Mouse (Mus musculus): Measurements from ENCODE around the gene Hspb1. TPM values are rescaled to one million over a fixed set of nuclear protein-coding genes. Genes with fewer than 3 reads are reported as not detected.

Gene Hspb1
- polyA plus RNA-seq (2012; ENCODE audit: insufficient read depth, low replicate concordance), result 0.79 TPM in 1 of 2 replicates, not detected in the other

DNA sequence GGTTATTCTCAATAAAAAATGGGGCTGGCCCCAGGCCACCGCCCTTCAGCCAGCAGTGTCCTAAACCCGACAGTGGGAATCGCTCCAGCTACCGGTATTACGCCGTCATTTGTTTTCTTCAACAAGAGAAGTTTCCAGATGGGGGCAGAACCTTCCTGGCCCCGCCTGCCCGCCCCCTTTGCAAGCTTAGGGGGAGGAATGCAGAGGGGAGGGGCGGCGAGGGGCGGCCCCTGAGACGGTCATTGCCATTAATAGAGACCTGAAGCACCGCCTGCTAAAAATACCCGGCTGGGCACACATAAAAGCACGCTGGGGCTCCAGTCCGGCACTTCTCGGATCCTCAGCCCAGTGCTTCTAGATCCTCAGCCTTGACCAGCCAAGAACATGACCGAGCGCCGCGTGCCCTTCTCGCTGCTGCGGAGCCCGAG lies at the start of gene Hspb1:
Gene Hspb1 (plus strand): TSS at position 245 of the 428 bp plus-strand sequence.
- H3K4me3 ChIP-seq (replicated peaks), result peak within 1 kb of the TSS; percentile 74
- H3K27me3 ChIP-seq (replicated peaks), result peaks cover 69% of the 10 kb centered on the region
- H3K36me3 ChIP-seq (replicated peaks; ENCODE audit: low read length), result no peaks in the 10 kb centered on the region

DNA sequence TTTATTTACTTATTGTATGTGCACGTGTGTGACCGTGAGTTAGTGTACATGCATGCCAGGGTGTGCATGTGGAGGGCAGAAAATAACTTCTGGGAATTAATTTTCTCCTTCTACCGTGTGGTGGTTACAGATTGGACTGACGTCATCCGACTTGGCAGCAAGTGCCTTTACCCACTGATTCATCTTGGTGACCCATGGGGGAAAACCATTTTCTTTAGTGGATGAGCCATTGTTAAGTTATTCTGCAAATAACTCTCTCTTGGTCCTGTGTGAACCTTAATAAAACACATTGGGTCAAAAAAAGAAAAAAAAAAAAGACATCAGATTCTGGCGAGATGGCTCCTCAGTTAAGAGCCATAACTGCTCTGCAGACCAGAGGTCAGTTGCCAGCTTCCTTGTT lies 46.1 kb upstream of the Hspb1 start:
- no peak overlapping the region for H3K4me3 ChIP-seq (replicated peaks)
- no peaks in the 10 kb centered on the region; the same call in 1 of the 2 replicates for H3K9me3 ChIP-seq
- no peak for TF ChIP-seq FLI1 (IDR thresholded peaks at IDR 0.05; ENCODE audit: low read length)
- no peak for TF ChIP-seq GATA1 (IDR thresholded peaks at IDR 0.05; ENCODE audit: borderline replicate concordance, low read length)
- H3K27me3 ChIP-seq (replicated peaks), result peaks cover 27% of the 10 kb centered on the region
- H3K4me1 ChIP-seq, result no peaks in the 10 kb centered on the region
- H3K36me3 ChIP-seq (replicated peaks; ENCODE audit: low read length), result no peaks in the 10 kb centered on the region

More for the DNA sequence above, at the start of gene Hspb1:
- peaks cover 4% of the 10 kb centered on the region; the same call in 1 of the 2 replicates for H3K9me3 ChIP-seq
- TF ChIP-seq FLI1 (IDR thresholded peaks at IDR 0.05; ENCODE audit: low read length) (no peak), GATA1 (IDR thresholded peaks at IDR 0.05; ENCODE audit: borderline replicate concordance, low read length) (no peak)
- peaks cover 12% of the 10 kb centered on the region for H3K4me1 ChIP-seq

DNA sequence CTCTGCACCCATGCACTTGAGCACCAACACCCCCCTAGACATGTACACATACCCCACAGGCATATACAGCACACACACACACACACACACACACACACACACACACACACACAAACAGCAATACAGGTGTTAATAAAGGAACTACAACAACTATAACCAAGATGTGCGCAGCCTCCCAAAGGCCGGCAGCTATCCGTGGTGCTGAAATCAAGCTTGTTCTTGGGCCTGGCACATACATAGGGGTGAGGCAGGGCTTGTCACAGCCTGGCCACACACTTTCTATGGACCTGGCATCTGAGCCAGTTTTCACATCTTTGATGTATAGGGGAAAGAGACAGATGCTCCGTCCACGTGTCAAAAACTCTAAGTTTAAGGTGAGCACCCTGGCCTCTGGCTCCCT lies 44.3 kb upstream of the Hspb1 start:
- TF ChIP-seq FLI1 (IDR thresholded peaks at IDR 0.05; ENCODE audit: low read length), result no peak
- no peak for TF ChIP-seq GATA1 (IDR thresholded peaks at IDR 0.05; ENCODE audit: borderline replicate concordance, low read length)
- Histone ChIP-seq H3K36me3 (replicated peaks; ENCODE audit: low read length) (no peaks in the 10 kb centered on the region), H3K27me3 (replicated peaks) (peaks cover 38% of the 10 kb centered on the region), H3K4me1 (no peaks in the 10 kb centered on the region), H3K4me3 (replicated peaks) (no peak overlapping the region), H3K9me3 (peaks cover 13% of the 10 kb centered on the region)

DNA sequence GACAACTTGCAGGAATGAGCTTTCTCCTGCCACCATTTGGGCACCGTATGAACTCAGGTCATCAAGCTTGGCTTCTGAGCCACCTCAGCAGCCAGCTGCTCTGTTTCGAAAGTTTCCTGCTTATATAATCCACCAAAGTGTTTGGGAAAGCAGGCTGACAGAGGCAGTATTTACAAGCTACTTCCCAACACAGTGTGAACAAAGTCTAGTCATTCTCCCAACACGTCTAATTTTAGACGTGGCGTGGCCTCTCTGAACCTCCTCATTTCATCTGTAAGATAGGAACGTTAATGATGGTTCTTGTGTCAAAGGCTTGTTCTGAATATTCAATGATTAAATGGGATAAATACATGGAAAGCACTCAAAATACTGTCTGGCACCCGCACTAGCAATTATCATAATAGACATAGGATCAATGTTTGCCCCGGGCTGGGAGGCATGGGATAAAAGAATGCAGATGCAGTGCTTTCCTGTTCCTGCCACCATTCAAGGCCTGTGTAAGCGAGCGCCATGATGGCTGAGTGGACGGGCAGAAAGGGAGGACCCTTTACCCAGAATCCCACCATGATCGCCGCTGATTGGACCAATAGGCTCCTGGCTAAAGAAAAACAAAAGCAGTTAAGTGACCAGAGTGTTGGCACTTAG lies 41.9 kb upstream of the Hspb1 start:
- Histone ChIP-seq H3K4me3 (replicated peaks) (no peak overlapping the region), H3K36me3 (replicated peaks; ENCODE audit: low read length) (no peaks in the 10 kb centered on the region), H3K9me3 (peaks cover 13% of the 10 kb centered on the region), H3K4me1 (no peaks in the 10 kb centered on the region), H3K27me3 (replicated peaks) (peaks cover 48% of the 10 kb centered on the region)
- TF ChIP-seq GATA1 (IDR thresholded peaks at IDR 0.05; ENCODE audit: borderline replicate concordance, low read length) (no peak), FLI1 (IDR thresholded peaks at IDR 0.05; ENCODE audit: low read length) (no peak)

DNA sequence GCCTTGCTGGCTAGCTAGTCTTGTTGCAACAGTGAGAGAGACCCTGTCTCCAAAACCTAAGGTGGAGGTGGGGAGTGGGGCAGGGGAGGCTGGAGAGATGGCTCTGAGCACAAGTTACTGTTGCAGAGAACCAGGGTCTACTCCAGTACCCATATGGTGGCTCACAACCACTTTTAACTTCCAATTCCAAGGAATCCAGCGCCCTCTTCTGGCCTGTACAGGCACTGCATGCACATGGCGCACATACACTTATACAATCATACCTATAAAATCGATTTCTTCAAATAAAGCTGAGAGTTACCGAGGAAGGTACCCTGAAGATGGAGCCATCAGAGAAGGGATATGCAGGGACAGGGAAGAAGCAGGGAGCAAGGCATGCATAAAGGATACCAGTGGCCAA lies 40.3 kb upstream of the Hspb1 start:
- H3K9me3 ChIP-seq, result peaks cover 13% of the 10 kb centered on the region
- H3K36me3 ChIP-seq (replicated peaks; ENCODE audit: low read length), result no peaks in the 10 kb centered on the region
- no peak overlapping the region for H3K4me3 ChIP-seq (replicated peaks)
- peaks cover 6% of the 10 kb centered on the region; the same call in 1 of the 2 replicates for H3K4me1 ChIP-seq
- H3K27me3 ChIP-seq (replicated peaks), result peaks cover 58% of the 10 kb centered on the region
- no peak for TF ChIP-seq GATA1 (IDR thresholded peaks at IDR 0.05; ENCODE audit: borderline replicate concordance, low read length)
- no peak for TF ChIP-seq FLI1 (IDR thresholded peaks at IDR 0.05; ENCODE audit: low read length)

DNA sequence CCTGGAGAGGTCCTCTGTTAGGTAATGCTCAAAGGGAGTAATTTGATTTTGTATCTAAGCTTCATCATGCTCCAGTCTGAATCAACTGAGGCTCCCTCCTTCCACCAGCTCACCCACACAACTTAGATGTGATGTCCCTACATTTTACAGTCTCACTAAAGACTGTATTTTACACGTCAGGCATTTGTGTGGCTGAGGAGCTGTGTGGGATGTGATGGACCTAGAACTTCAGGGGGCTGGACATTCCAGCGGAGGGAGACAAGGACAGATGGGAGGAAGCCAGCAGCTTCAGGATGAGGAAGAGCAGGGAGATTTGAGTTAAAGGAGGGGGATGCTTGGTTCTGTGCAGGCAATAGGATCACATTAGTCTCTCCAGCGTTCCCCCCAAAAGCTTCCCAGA lies 39.8 kb upstream of the Hspb1 start:
- Histone ChIP-seq H3K36me3 (replicated peaks; ENCODE audit: low read length) (no peaks in the 10 kb centered on the region), H3K9me3 (peaks cover 13% of the 10 kb centered on the region), H3K4me1 (peaks cover 8% of the 10 kb centered on the region; the same call in 1 of the 2 replicates), H3K4me3 (replicated peaks) (no peak overlapping the region), H3K27me3 (replicated peaks) (peaks cover 58% of the 10 kb centered on the region)
- no peak for TF ChIP-seq FLI1 (IDR thresholded peaks at IDR 0.05; ENCODE audit: low read length)
- no peak for TF ChIP-seq GATA1 (IDR thresholded peaks at IDR 0.05; ENCODE audit: borderline replicate concordance, low read length)

DNA sequence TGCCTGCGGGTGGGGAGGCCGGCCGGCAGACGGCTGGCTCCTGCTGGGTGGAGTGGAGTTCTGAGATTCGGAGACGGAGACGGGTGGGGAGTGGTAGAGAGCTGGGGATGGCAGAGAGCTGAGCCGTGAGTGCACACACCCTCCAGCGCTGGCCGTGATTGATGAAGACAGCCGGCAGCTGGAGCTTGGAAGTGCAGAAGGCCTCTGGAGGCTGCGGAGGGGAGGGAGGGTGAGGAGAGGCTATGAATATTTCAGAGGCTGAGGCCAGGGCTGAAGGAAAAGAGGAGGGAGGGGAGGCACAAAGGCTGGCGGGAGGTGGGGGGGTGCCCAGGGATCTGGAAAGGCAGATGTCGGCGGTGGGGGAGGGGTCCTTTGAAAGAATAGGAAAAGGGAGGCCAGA lies 36.7 kb upstream of the Hspb1 start:
- H3K4me3 ChIP-seq (replicated peaks), result no peak overlapping the region
- no peak for TF ChIP-seq FLI1 (IDR thresholded peaks at IDR 0.05; ENCODE audit: low read length)
- no peak for TF ChIP-seq GATA1 (IDR thresholded peaks at IDR 0.05; ENCODE audit: borderline replicate concordance, low read length)
- no peaks in the 10 kb centered on the region for H3K36me3 ChIP-seq (replicated peaks; ENCODE audit: low read length)
- peaks cover 13% of the 10 kb centered on the region for H3K9me3 ChIP-seq
- H3K4me1 ChIP-seq, result peaks cover 12% of the 10 kb centered on the region; the same call in 1 of the 2 replicates
- H3K27me3 ChIP-seq (replicated peaks), result peaks cover 81% of the 10 kb centered on the region

DNA sequence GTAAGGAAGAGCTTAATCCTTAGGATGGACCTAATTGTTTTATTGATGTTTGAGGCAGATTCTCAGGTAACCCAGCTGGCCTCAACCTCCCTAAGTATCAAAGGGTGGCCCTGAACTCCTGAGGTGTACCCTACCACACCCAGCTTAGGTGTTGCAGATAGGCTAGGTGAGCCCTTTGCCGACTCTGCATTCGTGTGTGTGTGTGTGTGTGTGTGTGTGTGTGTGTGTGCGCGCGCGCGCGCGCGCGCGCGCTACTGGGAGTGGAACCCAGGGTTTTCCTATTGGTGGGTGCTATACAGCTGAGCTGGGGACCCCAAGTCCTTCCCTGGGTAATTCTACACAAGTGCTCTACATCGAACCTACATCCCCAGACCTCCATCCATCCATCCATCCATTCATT lies 36.2 kb upstream of the Hspb1 start:
- Histone ChIP-seq H3K4me3 (replicated peaks) (no peak overlapping the region), H3K36me3 (replicated peaks; ENCODE audit: low read length) (no peaks in the 10 kb centered on the region), H3K27me3 (replicated peaks) (peaks cover 83% of the 10 kb centered on the region), H3K4me1 (peaks cover 12% of the 10 kb centered on the region; the same call in 1 of the 2 replicates), H3K9me3 (peaks cover 13% of the 10 kb centered on the region)
- TF ChIP-seq GATA1 (IDR thresholded peaks at IDR 0.05; ENCODE audit: borderline replicate concordance, low read length) (no peak), FLI1 (IDR thresholded peaks at IDR 0.05; ENCODE audit: low read length) (no peak)

DNA sequence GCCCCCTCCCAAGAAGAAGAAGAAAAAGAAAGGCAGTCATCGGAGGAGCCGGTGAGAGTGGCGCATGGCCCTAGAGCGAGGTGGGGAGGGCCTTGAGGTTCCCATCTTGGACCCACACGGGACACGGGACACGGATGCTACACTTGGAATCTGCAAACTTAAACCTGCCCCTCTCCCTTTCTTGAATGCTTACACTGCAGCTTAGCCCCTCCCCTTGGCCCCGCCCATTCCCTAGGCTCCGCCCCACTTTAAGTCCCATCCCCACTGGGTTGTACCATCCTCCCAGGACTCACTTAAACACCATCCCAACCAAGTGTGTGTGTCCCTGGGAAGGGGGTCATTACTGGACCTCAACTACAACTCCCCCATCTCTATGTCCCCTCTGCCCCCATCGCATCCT lies 35.3 kb upstream of the Hspb1 start:
- Histone ChIP-seq H3K4me3 (replicated peaks) (peak overlapping the region; percentile 17), H3K27me3 (replicated peaks) (peaks cover 86% of the 10 kb centered on the region), H3K36me3 (replicated peaks; ENCODE audit: low read length) (no peaks in the 10 kb centered on the region), H3K4me1 (peaks cover 17% of the 10 kb centered on the region; the same call in 1 of the 2 replicates), H3K9me3 (peaks cover 8% of the 10 kb centered on the region)
- TF ChIP-seq FLI1 (IDR thresholded peaks at IDR 0.05; ENCODE audit: low read length) (no peak), GATA1 (IDR thresholded peaks at IDR 0.05; ENCODE audit: borderline replicate concordance, low read length) (no peak)

DNA sequence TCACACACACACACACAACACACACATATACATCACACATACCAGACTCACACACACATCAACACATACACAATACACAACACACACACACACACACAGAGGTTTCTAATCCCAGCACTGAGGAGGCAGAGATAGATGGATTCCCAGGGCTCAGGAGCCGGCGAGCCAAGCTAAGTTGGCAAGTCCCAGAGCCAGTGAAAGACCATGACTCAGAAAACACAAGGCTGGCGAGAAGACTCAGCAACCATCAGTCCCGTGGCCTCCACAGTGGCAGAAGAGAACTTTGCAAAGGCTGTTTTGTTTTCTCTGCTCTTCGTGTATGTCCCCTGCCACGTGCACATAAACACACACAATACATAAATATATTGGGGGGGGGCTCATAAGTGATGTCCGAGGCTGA lies 34.0 kb upstream of the Hspb1 start:
- Histone ChIP-seq H3K4me1 (peaks cover 17% of the 10 kb centered on the region; the same call in 1 of the 2 replicates), H3K4me3 (replicated peaks) (no peak overlapping the region), H3K9me3 (peaks cover 13% of the 10 kb centered on the region), H3K36me3 (replicated peaks; ENCODE audit: low read length) (no peaks in the 10 kb centered on the region), H3K27me3 (replicated peaks) (peaks cover 92% of the 10 kb centered on the region)
- TF ChIP-seq GATA1 (IDR thresholded peaks at IDR 0.05; ENCODE audit: borderline replicate concordance, low read length) (no peak), FLI1 (IDR thresholded peaks at IDR 0.05; ENCODE audit: low read length) (no peak)

Data from megakaryocyte, embryonic 14.5 days (primary cell).